Mouse (Mus musculus): ENCODE measurements around the gene Ankrd36.
"Not testable (repeated sequence)": the region's sequence is repeated elsewhere in the genome, so short reads cannot be mapped to it uniquely, and the experiment has no call there.

Gene Ankrd36

GRCm38 (mm10) chr11:5541799-5542481, 27.5 kb upstream of the Ankrd36 start, which contains the start of gene Ccdc117:
Gene Ccdc117, minus strand, starts transcription at chr11:5542187.
- H3K9me3 ChIP-seq (ENCODE audit: low read length): no peaks in the 10 kb centered on the region
- TF ChIP-seq POU5F1 (IDR thresholded peaks at IDR 0.05; ENCODE audit: borderline replicate concordance, low read length) (no peak), NANOG (IDR thresholded peaks at IDR 0.05; ENCODE audit: borderline replicate concordance, low read length) (no peak), CTCF (conservative IDR thresholded peaks at IDR 0.05; ENCODE audit: low read length) (no peak)
- no peaks in the 10 kb centered on the region for H3K27me3 ChIP-seq (ENCODE audit: insufficient read depth, low read length)
- H3K4me3 ChIP-seq (replicated peaks; ENCODE audit: low read length): peak within 1 kb of the TSS; percentile 90
- H3K36me3 ChIP-seq (ENCODE audit: insufficient read depth, low read length): peaks cover 38% of the 10 kb centered on the region
- peaks cover 79% of the 10 kb centered on the region for H3K4me1 ChIP-seq (replicated peaks; ENCODE audit: low read depth, low read length)

- H3K9me3 ChIP-seq (ENCODE audit: low read length): peaks cover 2% of the 10 kb centered on the region; the same call in 1 of the 2 replicates
- peaks cover 33% of the 10 kb centered on the region for H3K36me3 ChIP-seq (ENCODE audit: insufficient read depth, low read length)
- H3K4me3 ChIP-seq (replicated peaks; ENCODE audit: low read length): peak overlapping the region; percentile 90; the same call in 1 of the 2 replicates
- no peak for TF ChIP-seq NANOG (IDR thresholded peaks at IDR 0.05; ENCODE audit: borderline replicate concordance, low read length)
- TF ChIP-seq CTCF (conservative IDR thresholded peaks at IDR 0.05; ENCODE audit: low read length): no peak
- no peak for TF ChIP-seq POU5F1 (IDR thresholded peaks at IDR 0.05; ENCODE audit: borderline replicate concordance, low read length)
- H3K27me3 ChIP-seq (ENCODE audit: insufficient read depth, low read length): no peaks in the 10 kb centered on the region
- H3K4me1 ChIP-seq (replicated peaks; ENCODE audit: low read depth, low read length): peaks cover 77% of the 10 kb centered on the region
Measured at GRCm38 (mm10) chr11:5542482-5543185, 26.9 kb upstream of the Ankrd36 start.

GRCm38 (mm10) chr11:5543281-5543680, 26.2 kb upstream of the Ankrd36 start:
- H3K9me3 ChIP-seq (ENCODE audit: low read length): peaks cover 8% of the 10 kb centered on the region
- no peaks in the 10 kb centered on the region for H3K27me3 ChIP-seq (ENCODE audit: insufficient read depth, low read length)
- peaks cover 71% of the 10 kb centered on the region for H3K4me1 ChIP-seq (replicated peaks; ENCODE audit: low read depth, low read length)
- TF ChIP-seq CTCF (conservative IDR thresholded peaks at IDR 0.05; ENCODE audit: low read length) (no peak), NANOG (IDR thresholded peaks at IDR 0.05; ENCODE audit: borderline replicate concordance, low read length) (no peak), POU5F1 (IDR thresholded peaks at IDR 0.05; ENCODE audit: borderline replicate concordance, low read length) (no peak)
- H3K36me3 ChIP-seq (ENCODE audit: insufficient read depth, low read length): peaks cover 26% of the 10 kb centered on the region
- no peak overlapping the region for H3K4me3 ChIP-seq (replicated peaks; ENCODE audit: low read length)

GRCm38 (mm10) chr11:5544709-5545108, 24.8 kb upstream of the Ankrd36 start:
- Histone ChIP-seq H3K36me3 (ENCODE audit: insufficient read depth, low read length) (peaks cover 12% of the 10 kb centered on the region), H3K4me1 (replicated peaks; ENCODE audit: low read depth, low read length) (peaks cover 57% of the 10 kb centered on the region), H3K9me3 (ENCODE audit: low read length) (peaks cover 22% of the 10 kb centered on the region)
- H3K4me3 ChIP-seq (replicated peaks; ENCODE audit: low read length); H3K27me3 ChIP-seq (ENCODE audit: insufficient read depth, low read length): not testable (repeated sequence)

- Histone ChIP-seq H3K4me3 (replicated peaks; ENCODE audit: low read length) (no peak overlapping the region), H3K4me1 (replicated peaks; ENCODE audit: low read depth, low read length) (peaks cover 51% of the 10 kb centered on the region), H3K27me3 (ENCODE audit: insufficient read depth, low read length) (no peaks in the 10 kb centered on the region), H3K36me3 (ENCODE audit: insufficient read depth, low read length) (peaks cover 7% of the 10 kb centered on the region), H3K9me3 (ENCODE audit: low read length) (peaks cover 30% of the 10 kb centered on the region)
- TF ChIP-seq POU5F1 (IDR thresholded peaks at IDR 0.05; ENCODE audit: borderline replicate concordance, low read length) (no peak), CTCF (conservative IDR thresholded peaks at IDR 0.05; ENCODE audit: low read length) (no peak), NANOG (IDR thresholded peaks at IDR 0.05; ENCODE audit: borderline replicate concordance, low read length) (no peak)
Measured at GRCm38 (mm10) chr11:5545457-5545856, 24.0 kb upstream of the Ankrd36 start.

- Histone ChIP-seq H3K36me3 (ENCODE audit: insufficient read depth, low read length) (no peaks in the 10 kb centered on the region), H3K9me3 (ENCODE audit: low read length) (peaks cover 42% of the 10 kb centered on the region), H3K4me3 (replicated peaks; ENCODE audit: low read length) (no peak overlapping the region), H3K27me3 (ENCODE audit: insufficient read depth, low read length) (no peaks in the 10 kb centered on the region), H3K4me1 (replicated peaks; ENCODE audit: low read depth, low read length) (peaks cover 40% of the 10 kb centered on the region)
- TF ChIP-seq CTCF (conservative IDR thresholded peaks at IDR 0.05; ENCODE audit: low read length) (no peak), NANOG (IDR thresholded peaks at IDR 0.05; ENCODE audit: borderline replicate concordance, low read length) (no peak), POU5F1 (IDR thresholded peaks at IDR 0.05; ENCODE audit: borderline replicate concordance, low read length) (no peak)
Measured at GRCm38 (mm10) chr11:5546693-5547092, 22.8 kb upstream of the Ankrd36 start.

- Histone ChIP-seq H3K27me3 (ENCODE audit: insufficient read depth, low read length) (no peaks in the 10 kb centered on the region), H3K9me3 (ENCODE audit: low read length) (peaks cover 46% of the 10 kb centered on the region), H3K4me1 (replicated peaks; ENCODE audit: low read depth, low read length) (peaks cover 2% of the 10 kb centered on the region), H3K4me3 (replicated peaks; ENCODE audit: low read length) (no peak overlapping the region), H3K36me3 (ENCODE audit: insufficient read depth, low read length) (no peaks in the 10 kb centered on the region)
- TF ChIP-seq CTCF (conservative IDR thresholded peaks at IDR 0.05; ENCODE audit: low read length) (no peak), POU5F1 (IDR thresholded peaks at IDR 0.05; ENCODE audit: borderline replicate concordance, low read length) (no peak), NANOG (IDR thresholded peaks at IDR 0.05; ENCODE audit: borderline replicate concordance, low read length) (no peak)
Measured at GRCm38 (mm10) chr11:5551430-5551829, 18.1 kb upstream of the Ankrd36 start.

GRCm38 (mm10) chr11:5551931-5552330, 17.6 kb upstream of the Ankrd36 start:
- no peaks in the 10 kb centered on the region for H3K36me3 ChIP-seq (ENCODE audit: insufficient read depth, low read length)
- no peaks in the 10 kb centered on the region for H3K27me3 ChIP-seq (ENCODE audit: insufficient read depth, low read length)
- peaks cover 46% of the 10 kb centered on the region for H3K9me3 ChIP-seq (ENCODE audit: low read length)
- H3K4me1 ChIP-seq (replicated peaks; ENCODE audit: low read depth, low read length): no peaks in the 10 kb centered on the region
- no peak overlapping the region for H3K4me3 ChIP-seq (replicated peaks; ENCODE audit: low read length)
- no peak for TF ChIP-seq NANOG (IDR thresholded peaks at IDR 0.05; ENCODE audit: borderline replicate concordance, low read length)
- TF ChIP-seq CTCF (conservative IDR thresholded peaks at IDR 0.05; ENCODE audit: low read length): no peak
- no peak for TF ChIP-seq POU5F1 (IDR thresholded peaks at IDR 0.05; ENCODE audit: borderline replicate concordance, low read length)

Data from E14TG2a.4 (cell line).